Comparison of ENCODE assay signal across 24 mouse cellular contexts in the genomic region with DNA sequence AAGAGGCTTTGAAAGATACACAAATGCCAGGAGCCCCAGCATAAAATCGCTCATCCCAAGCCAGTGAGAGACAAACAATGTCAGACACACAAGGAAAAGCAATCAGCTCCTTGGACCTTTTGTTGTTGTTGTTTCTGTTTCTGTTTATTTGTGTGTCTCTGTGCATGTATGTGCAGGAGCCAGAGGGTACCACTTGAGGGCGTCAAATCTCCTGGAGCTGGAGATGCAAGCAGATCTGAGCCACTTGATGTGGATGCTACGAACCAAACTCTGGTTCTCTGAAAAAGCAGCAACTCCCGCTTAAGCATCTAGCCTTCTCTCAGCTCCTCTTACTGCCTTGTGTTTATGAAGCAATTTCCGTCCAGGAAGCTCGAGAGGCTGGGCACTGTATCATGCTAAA.
DNase-seq lines count a peak whose midpoint lies in the region; ATAC-seq and TF ChIP-seq lines count a peak whose summit lies in the region.
"Had no signal": no experiment of that assay in that cellular context is flagged by ENCODE, and none has a peak within 500 bp of the region (broad histone marks: within the 10 kb centered on the region; RNA-seq: fewer than 3 reads in every experiment).

No protein-coding gene starts in this region.

- H3K9ac ChIP-seq in liver, embryonic 14.5 days (replicated peaks), result no peak overlapping the region
- H3K9ac ChIP-seq: heart, embryonic 15.5 days; hindbrain, embryonic 15.5 days; liver, embryonic 13.5 days; stomach, embryonic 15.5 days had no signal

- no peak overlapping the region for H3K27ac ChIP-seq in liver, embryonic 14.5 days
- peak overlapping the region; percentile 64 for H3K27ac ChIP-seq in limb, embryonic 10.5 days
- H3K27ac ChIP-seq: heart, embryonic 15.5 days; hindbrain, embryonic 15.5 days; liver, embryonic 13.5 days; stomach, embryonic 15.5 days had no signal

- WGBS in liver, embryonic 14.5 days (ENCODE audit: insufficient replicate concordance), result 55% methylated on average over 6 of the region's 6 CpGs
- WGBS in limb, embryonic 10.5 days, result 59% methylated on average over 6 of the region's 6 CpGs

- H3K4me1 ChIP-seq in liver, embryonic 14.5 days (replicated peaks; ENCODE audit: control insufficient read depth in 2 of 2, insufficient read depth in 2 of 2, low read length in 1 of 2), result 0 out of 4 replicates have a peak, but pooled peaks cover 0 to 2% of the 10 kb centered on the region in 2 experiments
- H3K4me1 ChIP-seq in limb, embryonic 10.5 days, result 0 out of 2 replicates have a peak, but pooled peaks cover 6% of the 10 kb centered on the region
- H3K4me1 ChIP-seq: heart, embryonic 15.5 days; hindbrain, embryonic 15.5 days; stomach, embryonic 15.5 days had no signal

- DNase-seq in embryo, embryonic 11 days, result peak; percentile 39
- DNase-seq in embryo, embryonic 10.5 days (ENCODE audit: low spot score), result no peak
- no peak for DNase-seq in liver, embryonic 14.5 days (ENCODE audit: low read depth in 3 of 3, low spot score in 3 of 3)
- no peak for DNase-seq in liver
- DNase-seq in ES-CJ7 (ENCODE audit: low read depth, low spot score), result peak; percentile 22
- no peak for DNase-seq in limb, embryonic 10.5 days (ENCODE audit: low spot score)
- no peak for DNase-seq in cerebellum, adult 9-10 months
- no peak for DNase-seq in urinary bladder, postnatal 36 days (ENCODE audit: low spot score in 2 of 2)
- DNase-seq: adrenal gland, postnatal 14 days; cerebellum, adult 18-20 months; cerebellum, postnatal 36 days; gastrocnemius, postnatal 36 days; heart, postnatal 4 days; kidney, postnatal 25 days; left cerebral cortex, postnatal 4 days; liver, embryonic 13.5 days; thymus, adult 2 months had no signal

- H3K4me2 ChIP-seq in liver, embryonic 14.5 days (ENCODE audit: low read depth), result no peak overlapping the region
- H3K4me2 ChIP-seq: heart, embryonic 15.5 days; hindbrain, embryonic 15.5 days; liver, embryonic 13.5 days; stomach, embryonic 15.5 days had no signal

- peak; percentile 44 for TF ChIP-seq CTCF in liver, embryonic 14.5 days (IDR thresholded peaks at IDR 0.05; ENCODE audit: low read depth)

- ATAC-seq in liver, embryonic 14.5 days (ENCODE audit: insufficient read depth), result no peak
- ATAC-seq: forebrain, embryonic 16.5 days; lung, postnatal 0 days; midbrain, embryonic 16.5 days had no signal

- H3K9me3 ChIP-seq in liver, embryonic 14.5 days (ENCODE audit: control insufficient read depth, low read length), result no peaks in the 10 kb centered on the region
- H3K9me3 ChIP-seq in limb, embryonic 10.5 days (replicated peaks), result no peaks in the 10 kb centered on the region
- H3K9me3 ChIP-seq: heart, embryonic 15.5 days; hindbrain, embryonic 15.5 days; liver, embryonic 13.5 days; megakaryocyte, embryonic 14.5 days; stomach, embryonic 15.5 days had no signal

- H3K36me3 ChIP-seq in liver, embryonic 14.5 days (replicated peaks; ENCODE audit: control insufficient read depth, insufficient read depth, low read depth), result no peaks in the 10 kb centered on the region
- no peaks in the 10 kb centered on the region for H3K36me3 ChIP-seq in limb, embryonic 10.5 days
- H3K36me3 ChIP-seq: heart, embryonic 15.5 days; hindbrain, embryonic 15.5 days; liver, embryonic 13.5 days; stomach, embryonic 15.5 days had no signal

- H3K4me3 ChIP-seq in liver, embryonic 14.5 days (ENCODE audit: insufficient read depth in 1 of 2, low read depth in 2 of 2, low read length in 2 of 2), result no peak overlapping the region
- H3K4me3 ChIP-seq in limb, embryonic 10.5 days, result no peak overlapping the region
- H3K4me3 ChIP-seq: heart, embryonic 15.5 days; hindbrain, embryonic 15.5 days; liver, embryonic 13.5 days; megakaryocyte, embryonic 14.5 days; stomach, embryonic 15.5 days had no signal

- no peaks in the 10 kb centered on the region for H3K27me3 ChIP-seq in liver, embryonic 14.5 days (ENCODE audit: control insufficient read depth, insufficient read depth, low read length)
- no peaks in the 10 kb centered on the region for H3K27me3 ChIP-seq in limb, embryonic 10.5 days (ENCODE audit: low read depth, poor library complexity, severe bottlenecking)
- H3K27me3 ChIP-seq: heart, embryonic 15.5 days; hindbrain, embryonic 15.5 days; liver, embryonic 13.5 days; megakaryocyte, embryonic 14.5 days; stomach, embryonic 15.5 days had no signal

- no peak for TF ChIP-seq EP300 in liver, embryonic 14.5 days (IDR thresholded peaks at IDR 0.05; ENCODE audit: low read depth)

Comparison
In these comparisons a context has a peak if more than half of its experiments do, and no peak if none do; other contexts are left out.
1. DNase-seq: peak in embryo, embryonic 11 days (single experiment) and ES-CJ7 (single experiment); none in embryo, embryonic 10.5 days (single experiment), liver, embryonic 14.5 days (0 of 3), liver (single experiment), limb, embryonic 10.5 days (single experiment), cerebellum, adult 9-10 months (single experiment) and urinary bladder, postnatal 36 days (0 of 2).